Mouse (Mus musculus) kidney, adult 2 months (tissue): ENCODE results near the gene Xpr1.

Source experiments
- CTCF ChIP-seq: fragments of 200-500 bp; conservative IDR thresholded peaks from 2 replicates; pipeline ENCODE4 v1.5.1; 2011; ENCODE audit warnings: low read depth, mild to moderate bottlenecking, control low read depth, low read length, moderate library complexity, mixed read lengths; ENCODE audit not compliant: insufficient read depth, insufficient read length
- POLR2A ChIP-seq: fragments of 200-500 bp; IDR thresholded peaks from one replicate; pipeline ENCODE4 v1.6.1; 2011; ENCODE audit warnings: low read depth, low read length, control low read depth

- TF ChIP-seq CTCF: no peak
- TF ChIP-seq POLR2A: no peak
Measured at GRCm38 (mm10) chr1:155245516-155245915, 171.7 kb downstream of the Xpr1 start.
